Mouse (Mus musculus): ENCODE measurements around the gene Tmem220. TPM values are rescaled to one million over a fixed set of nuclear protein-coding genes. Genes with fewer than 3 reads are reported as not detected.

The Tmem220 gene
- total RNA-seq (2022): 10 to 100 TPM in 1 of 4 experiments, 1 to 10 TPM in 3; 8.1 to 10.0 (median 9.4) TPM

DNA sequence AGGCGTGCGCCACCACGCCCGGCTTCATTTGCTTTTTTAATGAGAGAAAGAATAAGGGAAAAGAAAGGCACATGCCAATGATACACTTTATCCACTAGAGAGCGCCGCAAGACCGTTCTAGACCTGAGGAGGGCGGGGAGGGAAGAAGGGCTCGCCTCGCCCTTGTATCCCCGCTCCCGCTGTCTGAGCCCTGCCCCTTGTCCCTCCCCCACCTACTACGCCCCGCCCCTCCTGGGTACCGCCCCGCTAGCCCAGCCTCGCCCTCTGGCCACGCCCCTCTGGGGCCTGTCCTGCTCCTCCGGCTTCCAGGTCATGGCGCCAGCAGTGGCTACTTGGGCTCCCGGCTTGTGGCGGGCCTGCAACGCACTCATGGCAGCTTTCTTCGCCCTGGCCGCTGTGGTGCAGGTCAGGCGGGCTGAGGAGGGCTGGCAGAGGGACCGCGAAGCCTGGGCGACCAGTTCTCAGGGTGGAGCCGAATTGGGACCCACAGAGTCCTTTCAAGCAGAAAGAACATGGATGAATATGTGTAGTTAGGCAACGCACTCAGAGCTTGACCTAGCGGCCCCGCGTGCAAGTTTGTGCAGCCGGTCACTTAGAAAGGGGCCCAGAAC is at the start of gene Tmem220:
TSS of gene Tmem220 (plus strand) at position 288 of the 611 bp plus-strand sequence.
- DNase-seq: peak; percentile 89

DNA sequence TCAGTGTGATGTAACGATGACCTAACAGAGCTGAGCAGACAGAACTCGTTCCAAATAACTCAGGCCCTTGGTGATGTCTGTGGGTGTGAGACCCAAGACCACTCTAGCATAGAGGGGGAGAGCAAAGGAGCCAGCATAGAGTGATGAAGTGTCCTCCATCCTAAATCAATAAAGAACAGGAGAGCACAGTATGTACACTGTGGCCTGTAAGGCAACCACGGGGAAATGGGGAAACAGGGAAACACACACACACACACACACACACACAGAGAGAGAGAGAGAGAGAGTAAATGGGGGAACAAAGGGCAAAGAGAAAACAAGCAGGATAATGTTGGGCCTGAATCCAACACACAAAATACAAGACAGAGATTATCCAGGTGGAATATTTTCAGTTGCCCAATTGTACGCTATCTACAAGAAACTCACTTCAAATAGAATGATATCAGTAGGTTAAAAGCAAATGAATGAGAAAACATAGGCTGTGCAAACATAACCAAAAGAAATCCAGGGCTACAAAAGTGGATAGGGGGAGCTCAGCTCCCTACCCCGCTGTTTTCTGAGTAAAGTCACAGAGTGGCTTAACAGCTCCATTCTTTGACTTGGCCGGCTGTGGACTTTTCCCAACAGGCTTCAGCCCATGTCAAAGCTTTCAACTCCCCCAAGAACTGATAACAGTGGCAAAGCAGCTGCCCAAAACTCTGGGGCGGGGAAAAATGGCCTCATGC is 49.2 kb upstream of the Tmem220 start:
- DNase-seq: no peak

DNA sequence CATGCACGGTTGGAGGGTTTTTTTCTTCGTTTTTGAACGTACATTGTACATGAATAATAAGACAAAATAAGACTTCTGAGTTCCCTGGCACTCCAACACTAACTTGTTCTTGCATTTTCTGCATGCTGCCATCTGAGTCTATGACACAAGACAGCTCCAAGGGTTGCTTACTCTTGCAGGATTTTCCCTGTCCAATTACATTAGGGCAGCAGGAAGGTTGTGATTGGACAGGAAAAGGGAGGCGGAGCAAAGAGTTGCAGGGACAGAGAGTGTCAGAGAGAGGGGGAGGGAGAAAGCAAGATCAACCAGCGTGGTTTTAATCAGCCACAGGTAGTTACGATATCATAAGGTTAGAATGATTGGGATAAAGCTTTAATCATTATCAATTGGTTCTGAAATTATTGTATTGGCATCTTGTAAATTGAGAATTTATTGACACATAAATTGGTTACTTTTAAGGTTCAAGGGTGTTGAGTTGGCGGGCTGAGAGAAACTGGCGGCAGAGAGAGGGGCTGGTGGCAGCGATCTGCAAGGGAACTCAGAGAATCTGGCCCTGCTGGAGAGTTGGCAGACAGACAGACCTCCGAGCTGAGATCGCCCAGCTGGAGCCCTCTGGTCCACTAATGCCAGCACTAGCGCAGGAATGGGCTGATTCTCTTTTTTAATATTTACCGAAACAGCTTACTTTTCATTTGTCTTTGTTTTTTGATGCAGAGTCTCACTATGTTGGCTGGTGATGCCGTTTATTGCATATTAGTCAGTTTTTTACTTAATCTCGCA is 43.4 kb upstream of the Tmem220 start:
- DNase-seq: no peak

DNA sequence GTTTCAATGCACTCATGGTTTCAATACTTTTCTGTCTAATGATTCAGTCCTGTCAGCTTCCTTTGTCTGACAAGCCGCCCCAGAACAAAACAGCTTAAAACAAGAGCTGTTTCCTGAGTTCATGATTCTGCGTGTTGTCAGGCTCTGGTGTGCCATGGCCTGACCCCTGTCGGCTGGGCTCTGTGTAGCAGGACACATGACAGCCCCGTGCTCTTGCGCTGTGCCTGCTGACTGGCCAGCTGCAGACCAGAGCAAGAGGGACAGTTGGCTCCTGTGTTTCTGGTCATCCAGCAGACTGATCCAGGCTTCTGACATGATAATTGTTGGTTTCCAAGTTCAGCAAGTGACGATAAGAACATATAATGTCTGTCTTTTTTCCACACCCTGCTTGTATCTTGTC is 42.2 kb upstream of the Tmem220 start:
- DNase-seq: peak; percentile 20

DNA sequence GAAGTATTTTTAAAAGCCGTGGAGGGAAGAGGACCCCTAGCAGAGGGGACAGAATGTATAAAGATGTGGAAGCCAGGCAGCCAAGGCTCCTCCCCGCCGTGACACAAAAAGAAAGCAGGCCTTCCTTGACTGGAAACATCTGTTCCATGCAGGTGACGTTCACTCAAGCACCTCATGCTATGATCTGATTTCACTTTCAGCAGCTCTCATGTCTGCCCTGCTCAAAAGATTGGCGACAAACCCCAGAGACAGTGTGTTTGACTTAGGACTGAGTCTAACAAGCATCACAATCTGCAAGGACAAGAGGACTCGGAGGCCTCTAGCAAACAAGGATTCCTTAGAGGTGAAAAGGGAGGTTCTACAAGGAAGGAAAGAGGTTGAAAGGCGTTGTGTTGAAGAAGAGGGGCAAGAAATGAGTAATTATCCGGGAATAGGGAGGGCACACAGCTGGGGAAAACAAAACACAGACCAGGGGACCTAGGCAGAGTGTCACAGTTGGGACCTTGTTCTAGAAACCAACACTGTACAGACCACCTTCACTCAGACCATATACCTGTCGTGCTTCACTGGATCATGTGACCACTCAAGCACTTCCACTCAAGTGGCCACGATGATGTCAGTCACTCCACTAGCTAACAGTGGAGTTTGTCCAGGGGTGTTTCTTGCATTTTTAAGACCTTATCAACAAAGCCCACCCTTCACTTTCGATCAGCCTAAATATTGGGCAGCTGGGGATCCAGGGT is 41.4 kb upstream of the Tmem220 start:
- DNase-seq: no peak

DNA sequence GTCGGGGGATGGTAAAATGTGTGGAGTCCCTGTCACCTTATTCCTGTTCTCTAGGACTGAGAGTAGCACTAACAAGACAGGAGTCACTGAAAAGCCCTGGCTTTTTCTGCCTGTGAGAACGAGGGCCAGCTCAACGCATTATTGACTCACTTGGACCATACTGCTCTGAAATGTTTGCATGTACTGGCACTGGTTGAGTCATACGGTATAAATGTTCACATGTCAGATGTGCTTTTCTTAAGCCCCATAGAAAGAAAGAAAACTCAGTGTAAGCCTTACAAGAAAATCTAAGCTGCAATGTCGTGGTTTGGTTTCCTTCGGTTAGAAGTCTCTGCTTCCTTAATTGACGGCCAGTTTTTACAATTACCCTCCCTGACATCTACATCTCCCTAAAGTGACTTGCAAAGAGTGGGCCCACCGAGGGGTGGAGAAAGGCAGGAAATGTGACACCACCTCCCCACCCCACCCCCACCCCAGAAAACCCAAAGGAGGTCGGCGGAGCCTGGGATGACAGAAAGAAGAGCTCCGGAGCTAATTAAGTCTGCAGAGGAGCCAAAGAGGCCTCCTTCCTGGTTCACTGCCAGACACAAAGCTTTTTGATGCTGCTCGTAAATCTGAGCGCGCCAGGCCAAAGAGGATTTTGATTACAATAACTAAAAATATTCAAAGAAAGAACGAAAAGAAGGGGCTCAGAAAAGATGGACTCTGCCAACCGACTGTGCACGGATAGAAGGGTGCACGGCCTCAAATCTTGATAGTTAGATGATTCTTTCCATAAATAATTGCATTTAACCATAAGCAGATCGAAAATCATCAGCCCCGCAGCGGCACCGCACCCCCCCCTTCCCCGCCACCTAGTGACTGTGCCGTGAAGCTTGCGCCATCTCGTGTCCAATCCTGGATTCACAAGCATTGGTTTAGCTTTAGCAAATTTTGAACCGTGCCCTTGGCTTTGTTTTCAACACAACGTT is 40.5 kb upstream of the Tmem220 start:
- peak; percentile 32 for DNase-seq

DNA sequence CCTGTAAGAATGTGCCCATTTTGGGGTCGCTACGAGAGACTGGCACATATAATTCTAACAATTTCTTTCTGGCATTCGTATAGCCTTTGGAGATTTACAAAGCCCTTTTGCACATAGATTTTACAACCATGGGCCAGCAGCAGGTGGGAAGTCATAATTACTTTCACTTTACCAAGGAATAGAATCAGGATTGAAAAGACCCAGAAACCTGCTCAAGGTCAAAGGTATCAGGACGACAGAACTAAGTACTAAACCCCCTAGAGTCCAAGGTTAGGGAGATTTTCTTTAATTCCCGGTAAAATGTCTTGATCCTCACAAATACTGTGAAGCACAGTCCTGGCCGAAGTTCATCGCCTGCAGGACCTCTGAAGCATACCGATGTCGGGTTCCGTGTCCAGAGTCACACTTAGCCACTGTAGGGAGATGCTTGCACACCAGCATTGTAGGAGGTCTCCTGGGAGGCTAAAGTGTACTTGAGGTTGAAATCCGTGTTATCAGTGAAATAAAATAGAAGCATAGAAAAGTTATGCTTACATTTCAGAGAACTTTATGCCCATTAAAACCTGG is 39.7 kb upstream of the Tmem220 start:
- no peak for DNase-seq

DNA sequence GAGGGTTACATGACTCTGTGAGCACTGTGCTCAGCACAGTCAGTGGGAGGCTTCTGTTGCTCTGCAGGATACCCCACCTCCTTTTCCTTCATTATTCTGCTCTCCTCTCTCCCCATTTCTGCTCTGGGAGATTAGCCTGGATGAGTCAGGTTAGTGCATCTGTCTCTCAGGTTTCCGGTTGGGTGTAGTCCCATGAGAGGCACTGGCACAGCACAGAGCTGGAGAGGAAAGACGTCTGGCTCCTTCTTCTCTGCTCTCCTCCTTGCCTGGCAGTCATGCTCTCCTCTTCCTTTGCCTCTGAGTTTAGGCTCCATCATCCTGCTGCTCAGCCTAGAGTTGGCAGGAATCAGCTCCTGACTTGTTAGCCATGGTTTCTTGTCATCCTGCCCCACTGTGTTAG is 32.8 kb upstream of the Tmem220 start:
- no peak for DNase-seq

DNA sequence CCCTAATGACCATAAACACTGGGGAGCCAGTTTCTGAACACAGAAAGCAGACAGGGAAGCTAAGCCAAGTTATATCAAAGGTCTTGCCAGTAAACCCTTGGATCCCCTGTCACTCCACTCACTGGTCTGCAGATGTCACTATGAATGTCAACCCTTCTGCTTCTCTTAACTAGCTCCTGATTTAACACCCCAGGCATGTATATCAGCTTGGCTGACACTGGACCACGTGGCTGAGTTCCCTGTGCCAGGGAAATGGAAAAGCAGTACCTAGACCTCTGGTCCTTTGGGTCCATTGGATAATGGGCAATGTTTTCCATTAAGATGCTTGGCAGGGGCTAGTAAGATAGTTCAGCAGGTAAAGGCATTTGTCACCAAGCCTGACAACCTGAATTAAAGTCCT is 31.3 kb upstream of the Tmem220 start:
- DNase-seq: no peak

DNA sequence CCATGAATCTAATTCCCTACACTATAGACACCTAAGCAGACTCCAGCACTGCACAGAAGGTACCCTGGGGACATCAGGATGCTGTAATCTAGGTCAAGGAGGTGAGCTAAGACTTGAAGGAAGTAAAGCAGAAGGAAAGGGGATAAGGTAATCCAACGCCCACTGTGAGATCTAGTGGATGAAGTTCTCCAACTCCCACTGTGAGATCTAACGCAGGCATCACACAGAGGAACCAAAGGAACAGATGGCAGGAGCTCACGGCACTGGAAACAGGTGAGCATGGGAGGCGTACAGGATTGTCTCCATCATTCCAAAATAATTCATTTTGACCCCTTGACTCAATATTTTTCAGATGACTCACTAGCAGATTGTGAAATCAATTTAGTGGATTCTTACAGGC is 28.5 kb upstream of the Tmem220 start:
- no peak for DNase-seq

DNA sequence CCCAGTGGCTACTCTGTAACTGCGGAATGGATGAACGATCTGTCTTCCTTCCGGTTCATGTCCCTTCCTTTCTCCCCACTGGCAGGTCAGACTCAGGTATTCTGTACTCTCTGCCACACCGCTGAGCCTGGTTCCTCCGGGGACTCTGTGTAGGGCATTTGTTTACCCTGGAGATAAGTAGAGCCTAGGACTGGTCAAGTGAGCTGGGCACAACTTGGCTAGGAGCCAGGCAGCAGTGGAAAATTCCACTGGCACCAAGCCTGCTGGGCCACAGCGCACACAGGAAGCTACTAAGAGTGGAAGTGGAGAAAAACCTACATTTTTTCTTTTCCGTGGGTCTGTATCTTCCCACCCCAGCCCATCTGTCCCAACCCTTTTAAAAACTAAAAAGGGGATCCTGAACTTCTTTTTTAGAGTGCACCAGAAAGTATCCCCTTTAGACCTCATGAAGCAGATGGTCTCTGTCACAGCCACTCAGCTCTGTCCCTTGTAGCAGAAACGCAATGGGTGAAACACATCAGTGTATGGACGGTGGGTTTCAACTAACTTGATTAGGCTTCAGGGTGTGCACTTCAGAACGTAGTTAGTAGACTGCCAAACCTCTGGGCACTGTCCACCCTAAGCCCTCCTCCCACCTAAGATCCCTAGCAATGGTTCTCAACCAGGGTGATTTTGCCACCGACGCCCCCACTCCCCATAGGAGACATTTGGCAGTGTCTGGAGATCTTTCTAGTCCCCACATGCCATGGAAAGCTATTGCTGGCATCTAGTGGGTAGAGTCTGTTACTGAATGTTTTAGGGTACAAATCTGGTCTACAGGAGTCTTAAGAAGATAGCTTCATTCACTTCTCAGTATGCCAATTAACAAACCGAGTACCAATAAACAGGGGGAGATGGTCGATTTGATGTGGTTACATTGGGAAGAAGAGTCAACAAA is 26.2 kb upstream of the Tmem220 start:
- DNase-seq: peak; percentile 77

DNA sequence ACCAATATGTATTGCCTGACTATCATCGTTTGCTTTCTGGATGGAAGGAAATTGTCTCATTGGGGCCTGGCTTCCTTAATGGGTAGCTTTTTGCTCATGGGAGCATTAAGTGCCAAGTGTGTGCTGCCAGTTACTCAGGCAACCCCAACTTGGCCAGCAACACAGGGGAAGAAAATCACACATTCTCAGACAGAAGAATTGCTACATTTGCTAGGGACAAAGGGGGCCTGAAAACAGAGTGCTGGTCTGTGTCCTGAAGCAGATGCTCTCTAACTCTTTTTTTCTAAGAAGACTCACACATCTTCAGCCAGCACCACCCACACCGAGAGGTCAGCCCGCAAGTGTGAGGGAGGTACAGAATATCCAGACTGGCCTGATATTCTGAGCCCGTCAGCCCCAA is 24.3 kb upstream of the Tmem220 start:
- no peak for DNase-seq

DNA sequence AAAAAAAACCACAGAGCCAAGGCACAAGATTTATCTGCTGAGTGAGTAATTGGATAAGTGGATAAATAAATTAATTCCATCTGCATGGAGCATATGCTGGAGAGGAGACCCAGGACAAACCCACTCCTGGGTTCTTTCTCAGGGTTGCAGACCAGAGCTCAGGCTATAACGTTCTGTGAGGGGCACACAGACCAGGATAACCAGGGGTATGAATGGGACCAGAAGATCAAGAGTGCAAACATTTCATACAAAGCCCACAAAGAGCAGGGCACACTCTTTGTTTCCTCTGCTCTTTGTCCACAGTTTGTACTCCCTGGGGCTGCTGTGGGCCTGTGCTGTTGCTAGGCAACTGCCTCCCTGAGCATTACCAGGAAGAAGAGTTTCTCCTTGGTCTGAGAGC is 23.2 kb upstream of the Tmem220 start:
- DNase-seq: no peak

DNA sequence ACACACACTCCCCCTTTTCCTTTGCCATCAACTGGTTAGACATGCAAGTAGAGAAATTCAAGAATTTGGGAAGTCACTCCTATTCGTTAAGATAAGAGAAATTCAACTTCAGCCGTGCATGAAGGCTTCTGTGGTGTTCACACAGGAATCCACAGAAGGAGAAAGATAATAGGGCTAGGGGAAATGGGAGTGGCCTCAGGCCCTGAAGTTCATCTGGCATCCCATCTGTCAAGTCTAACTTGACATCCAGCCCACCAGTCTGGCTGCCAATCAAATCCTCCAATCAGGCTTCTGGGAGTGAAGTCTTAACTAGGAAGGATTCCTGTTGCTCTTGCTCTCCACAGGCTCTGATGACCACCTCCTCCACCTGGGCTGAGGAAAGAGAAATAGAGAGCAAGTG is 22.0 kb upstream of the Tmem220 start:
- DNase-seq: no peak

DNA sequence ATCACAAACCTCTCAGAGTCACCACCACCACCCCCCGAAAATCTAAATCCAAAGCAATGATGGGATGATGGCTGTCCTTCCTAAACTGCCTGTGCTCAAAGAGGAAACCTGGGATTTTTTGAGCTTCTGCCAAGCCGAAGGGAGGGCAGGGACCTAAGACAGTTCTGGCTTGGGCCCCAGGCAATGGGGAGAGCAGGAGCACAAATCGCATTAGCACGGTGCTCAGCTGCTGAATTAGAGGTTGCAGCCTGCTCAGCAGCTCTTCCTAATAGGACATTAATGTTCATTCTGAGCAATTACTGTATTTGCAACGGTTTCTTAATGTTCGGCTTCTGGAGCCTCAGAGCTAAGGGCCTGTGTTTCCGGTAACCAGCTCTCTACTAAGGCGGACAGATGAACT is 17.0 kb upstream of the Tmem220 start:
- DNase-seq: no peak

DNA sequence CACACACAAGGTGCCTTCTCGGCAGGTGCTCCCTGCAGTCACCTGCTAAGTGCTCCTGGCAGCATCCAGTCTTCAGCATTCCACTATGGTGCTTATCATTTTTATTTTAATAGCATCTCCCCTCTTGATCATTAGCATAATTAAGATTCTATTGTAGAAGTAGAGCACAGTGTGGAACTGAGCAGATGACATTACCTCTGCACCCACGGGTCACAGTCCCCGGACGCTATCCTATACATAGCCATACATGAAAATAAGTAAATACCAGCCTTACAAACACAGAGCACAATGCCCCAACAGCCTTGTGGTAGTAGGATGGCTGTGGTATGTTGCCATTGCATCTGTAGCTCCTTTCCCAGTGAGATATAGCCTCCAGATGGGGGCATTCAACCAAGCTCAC is 16.4 kb upstream of the Tmem220 start:
- no peak for DNase-seq

DNA sequence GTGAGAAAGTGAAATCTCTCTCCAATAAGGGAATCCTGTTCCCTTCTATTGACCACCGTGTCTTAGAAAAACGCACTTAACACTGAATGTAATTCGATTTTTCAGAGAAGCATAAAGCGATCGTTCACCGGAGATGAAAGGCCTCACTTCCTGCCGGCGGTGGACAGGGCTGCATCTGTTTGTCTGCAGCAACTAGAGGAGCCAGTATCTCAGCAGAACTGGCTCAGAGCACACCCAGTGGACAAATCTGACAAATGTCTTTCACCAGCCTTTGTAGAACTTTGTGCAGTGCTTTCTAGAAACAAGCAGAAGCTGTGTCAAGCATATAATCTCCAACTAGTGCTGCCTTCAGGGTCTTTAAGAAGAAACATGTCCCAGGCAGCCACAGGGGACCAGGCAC is 14.5 kb upstream of the Tmem220 start:
- no peak for DNase-seq

DNA sequence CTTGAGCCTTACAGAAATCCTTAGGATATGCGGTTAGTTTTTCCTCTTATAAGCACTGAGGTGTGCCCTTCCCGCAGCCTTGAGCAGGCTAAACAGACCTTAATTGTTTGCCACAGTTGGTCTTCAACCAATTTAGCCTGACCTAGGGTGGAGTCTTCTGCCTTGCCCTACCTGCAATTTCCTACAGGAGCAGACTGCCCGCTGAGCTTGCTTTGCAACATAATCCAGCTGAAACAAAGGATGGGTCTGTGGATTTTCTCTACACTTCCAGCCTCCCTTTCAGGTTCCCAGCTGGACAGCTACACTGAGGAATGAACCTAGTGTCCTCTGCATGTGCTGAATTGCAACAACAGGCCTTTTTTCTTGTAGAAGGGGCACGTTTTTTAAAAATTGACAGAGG is 13.3 kb upstream of the Tmem220 start:
- no peak for DNase-seq

DNA sequence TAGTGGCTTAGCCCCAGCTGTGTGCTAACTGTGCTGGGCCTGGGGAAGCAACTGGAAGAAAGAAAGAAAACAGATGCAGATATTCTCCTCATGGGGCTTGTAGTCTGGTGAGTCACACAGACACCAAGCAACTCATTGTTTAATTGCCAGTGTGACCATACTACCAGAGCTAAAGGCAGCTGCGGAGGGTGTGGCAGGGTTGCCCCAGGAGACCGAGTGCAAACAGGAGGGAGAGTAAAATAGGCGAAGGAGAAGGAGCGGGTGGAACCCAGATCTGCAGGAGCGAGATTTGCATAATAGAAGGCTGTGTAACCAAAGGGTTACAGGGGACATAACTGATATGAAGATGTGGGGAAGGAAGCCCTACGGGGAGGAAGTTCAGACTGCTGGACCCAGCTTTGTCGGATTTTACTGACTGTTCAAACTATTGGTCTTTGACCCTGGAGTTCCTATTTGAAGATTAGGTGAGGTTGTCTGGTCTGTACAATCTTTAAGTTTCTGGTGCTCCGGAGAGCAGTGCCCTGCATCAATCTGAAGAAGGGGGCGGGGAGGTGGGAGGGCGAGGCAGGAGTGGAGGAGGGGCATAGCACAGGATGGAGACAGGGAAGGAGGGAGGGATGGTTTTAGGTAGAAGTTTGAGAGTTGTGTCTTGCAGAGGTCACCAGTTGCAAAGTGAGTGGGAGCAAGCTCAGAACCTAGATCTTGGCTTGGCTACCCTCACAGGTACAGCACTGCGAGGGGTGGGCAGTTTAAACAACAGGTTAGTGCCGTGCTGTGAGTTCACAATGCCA is 7.0 kb upstream of the Tmem220 start:
- DNase-seq: no peak
